14 mouse cellular contexts compared by ENCODE assay signal in genomic region chr4:45499556-45499955, GRCm38 (mm10). TPM values are rescaled to one million over a fixed set of nuclear protein-coding genes. Genes with fewer than 3 reads are reported as not detected.
DNase-seq lines count a peak whose midpoint lies in the region; ATAC-seq and TF ChIP-seq lines count a peak whose summit lies in the region.
"Had no signal": no experiment of that assay in that cellular context is flagged by ENCODE, and none has a peak within 500 bp of the region (broad histone marks: within the 10 kb centered on the region; RNA-seq: fewer than 3 reads in every experiment).

No protein-coding gene starts in this region.

- H3K4me1 ChIP-seq in heart, embryonic 12.5 days (replicated peaks), result peaks cover 93% of the 10 kb centered on the region
- peaks cover 87% of the 10 kb centered on the region for H3K4me1 ChIP-seq in liver, embryonic 12.5 days
- peaks cover 30% of the 10 kb centered on the region for H3K4me1 ChIP-seq in liver, embryonic 11.5 days (replicated peaks; ENCODE audit: control insufficient read depth, insufficient read depth, low read length)
- peaks cover 12% of the 10 kb centered on the region for H3K4me1 ChIP-seq in embryonic fibroblast, embryonic 13.5 days (ENCODE audit: control insufficient read depth, insufficient read depth, low read length)
- H3K4me1 ChIP-seq in liver, embryonic 15.5 days (replicated peaks), result peaks cover 79% of the 10 kb centered on the region

- H3K27me3 ChIP-seq in heart, embryonic 12.5 days (replicated peaks), result no peaks in the 10 kb centered on the region
- no peaks in the 10 kb centered on the region; the same call in 1 of the 2 replicates for H3K27me3 ChIP-seq in liver, embryonic 12.5 days (replicated peaks)
- no peaks in the 10 kb centered on the region for H3K27me3 ChIP-seq in liver, embryonic 11.5 days (replicated peaks; ENCODE audit: control insufficient read depth, insufficient read depth, low read length)
- no peaks in the 10 kb centered on the region for H3K27me3 ChIP-seq in liver, embryonic 15.5 days
- H3K27me3 ChIP-seq: Patski had no signal

- 59% methylated on average over 10 of the region's 10 CpGs for WGBS in heart, embryonic 12.5 days
- 56% methylated on average over 10 of the region's 10 CpGs for WGBS in liver, embryonic 12.5 days (ENCODE audit: insufficient replicate concordance)
- 50% methylated on average over 10 of the region's 10 CpGs for whole genome bisulfite sequencing in liver, embryonic 11.5 days
- WGBS in liver, embryonic 15.5 days (ENCODE audit: insufficient replicate concordance), result 67% methylated on average over 10 of the region's 10 CpGs

- no peaks in the 10 kb centered on the region for H3K9me3 ChIP-seq in heart, embryonic 12.5 days (replicated peaks)
- H3K9me3 ChIP-seq in liver, embryonic 12.5 days (replicated peaks), result no peaks in the 10 kb centered on the region
- no peaks in the 10 kb centered on the region for H3K9me3 ChIP-seq in liver, embryonic 11.5 days (ENCODE audit: control insufficient read depth, low read length)
- no peaks in the 10 kb centered on the region for H3K9me3 ChIP-seq in liver, embryonic 15.5 days (replicated peaks)
- H3K9me3 ChIP-seq: megakaryocyte, embryonic 14.5 days had no signal

- H3K4me3 ChIP-seq in heart, embryonic 12.5 days, result no peak overlapping the region
- H3K4me3 ChIP-seq in liver, embryonic 12.5 days, result no peak overlapping the region
- no peak overlapping the region for H3K4me3 ChIP-seq in liver, embryonic 11.5 days (ENCODE audit: low read depth, low read length)
- no peak overlapping the region for H3K4me3 ChIP-seq in embryonic fibroblast, embryonic 13.5 days (ENCODE audit: insufficient read depth, low read length)
- H3K4me3 ChIP-seq in liver, embryonic 15.5 days (replicated peaks), result no peak overlapping the region
- H3K4me3 ChIP-seq: gastrocnemius, adult 2 months; megakaryocyte, embryonic 14.5 days had no signal

- no peak for TF ChIP-seq CTCF in embryonic fibroblast, embryonic 13.5 days (IDR thresholded peaks at IDR 0.05; ENCODE audit: borderline replicate concordance, insufficient read depth, low read length)

- H3K4me2 ChIP-seq in heart, embryonic 12.5 days, result no peak overlapping the region
- H3K4me2 ChIP-seq in liver, embryonic 12.5 days, result peak overlapping the region; percentile 8; the same call in 1 of the 2 replicates
- H3K4me2 ChIP-seq in liver, embryonic 11.5 days, result no peak overlapping the region
- H3K4me2 ChIP-seq in liver, embryonic 15.5 days, result 0 out of 2 replicates have a peak overlapping the region, but pooled peaks have one; percentile 10

- H3K36me3 ChIP-seq in heart, embryonic 12.5 days, result no peaks in the 10 kb centered on the region
- peaks cover 7% of the 10 kb centered on the region; the same call in 1 of the 2 replicates for H3K36me3 ChIP-seq in liver, embryonic 12.5 days
- no peaks in the 10 kb centered on the region for H3K36me3 ChIP-seq in liver, embryonic 11.5 days (ENCODE audit: control insufficient read depth, insufficient read depth, low read length)
- no peaks in the 10 kb centered on the region for H3K36me3 ChIP-seq in liver, embryonic 15.5 days (replicated peaks)

- no peak for TF ChIP-seq POLR2A in embryonic fibroblast, embryonic 13.5 days (IDR thresholded peaks at IDR 0.05; ENCODE audit: low read depth, low read length)

- H3K27ac ChIP-seq in heart, embryonic 12.5 days (ENCODE audit: poor library complexity, severe bottlenecking), result 0 out of 2 replicates have a peak overlapping the region, but pooled peaks have one; percentile 22
- H3K27ac ChIP-seq in liver, embryonic 12.5 days, result no peak overlapping the region
- no peak overlapping the region for H3K27ac ChIP-seq in liver, embryonic 11.5 days (ENCODE audit: low read depth, low read length)
- H3K27ac ChIP-seq in embryonic fibroblast, embryonic 13.5 days (ENCODE audit: insufficient read depth, low read length), result peak overlapping the region; percentile 46
- 0 out of 2 replicates have a peak overlapping the region, but pooled peaks have one; percentile 33 for H3K27ac ChIP-seq in liver, embryonic 15.5 days (replicated peaks)
- H3K27ac ChIP-seq: gastrocnemius, adult 2 months; liver, embryonic 14.5 days had no signal

- no peak for DNase-seq in heart, postnatal 4 days
- no peak for DNase-seq in liver, embryonic 11.5 days (ENCODE audit: low spot score)
- DNase-seq in c-Kit-positive CD71-positive TER-119-positive erythroid progenitor cells, embryonic 14.5 days (ENCODE audit: low spot score), result no peak
- no peak for DNase-seq in right cerebral cortex, adult 18-20 months
- DNase-seq: cerebellum, adult 9-11 months; gastrocnemius, adult 2 months; heart, postnatal 10 days had no signal

- ATAC-seq in heart, embryonic 12.5 days (ENCODE audit: insufficient number of reproducible peaks, low FRiP score), result no peak
- no peak for ATAC-seq in liver, embryonic 12.5 days
- ATAC-seq in liver, embryonic 11.5 days (replicated peaks; ENCODE audit: low FRiP score), result no peak
- ATAC-seq in liver, embryonic 15.5 days (ENCODE audit: insufficient read depth), result no peak
- ATAC-seq: Patski had no signal

- H3K9ac ChIP-seq in heart, embryonic 12.5 days, result no peak overlapping the region
- H3K9ac ChIP-seq in liver, embryonic 12.5 days, result no peak overlapping the region
- no peak overlapping the region for H3K9ac ChIP-seq in liver, embryonic 11.5 days (ENCODE audit: low read depth, low read length)
- no peak overlapping the region; the same call in 1 of the 2 replicates for H3K9ac ChIP-seq in liver, embryonic 15.5 days
- H3K9ac ChIP-seq: liver, embryonic 14.5 days had no signal

RNA-seq across cellular contexts. Expression of gene Shb, which starts 32.7 kb away (rescaled TPM):
- polyA plus RNA-seq in heart, embryonic 12.5 days (2016; fragmentation: Nextera tagmentation; extraction: Ambion mirVana), result 13.9 and 15.3 TPM in 2 replicates
- 10 to 100 TPM; 69.3 to 70.9 TPM for total RNA-seq in heart, postnatal 4 days (2021)
- polyA plus RNA-seq in liver, embryonic 12.5 days (2016; fragmentation: Nextera tagmentation; extraction: Ambion mirVana), result 8.7 and 9.9 TPM in 2 replicates
- polyA plus RNA-seq in liver, embryonic 11.5 days (2014; fragmentation: Nextera tagmentation; extraction: Ambion mirVana), result 6.1 and 6.2 TPM in 2 replicates
- 11.4 and 11.9 TPM in 2 replicates for polyA plus RNA-seq in embryonic fibroblast, embryonic 13.5 days (2011; ENCODE audit: insufficient read length, low read depth, missing spikeins)
- polyA plus RNA-seq in liver, embryonic 15.5 days (2015; fragmentation: Nextera tagmentation; extraction: Ambion mirVana), result 2.9 and 3.9 TPM in 2 replicates

Comparison
In these comparisons a context has a peak if more than half of its experiments do, and no peak if none do; other contexts are left out.
1. H3K27ac ChIP-seq: peak in heart, embryonic 12.5 days (single experiment), embryonic fibroblast, embryonic 13.5 days (single experiment) and liver, embryonic 15.5 days (single experiment); none in liver, embryonic 12.5 days (single experiment) and liver, embryonic 11.5 days (single experiment).
2. H3K4me2 ChIP-seq: peak in liver, embryonic 12.5 days (single experiment) and liver, embryonic 15.5 days (single experiment); none in heart, embryonic 12.5 days (single experiment) and liver, embryonic 11.5 days (single experiment).